ENCODE assay signal across 31 mouse cellular contexts in the genomic region with DNA sequence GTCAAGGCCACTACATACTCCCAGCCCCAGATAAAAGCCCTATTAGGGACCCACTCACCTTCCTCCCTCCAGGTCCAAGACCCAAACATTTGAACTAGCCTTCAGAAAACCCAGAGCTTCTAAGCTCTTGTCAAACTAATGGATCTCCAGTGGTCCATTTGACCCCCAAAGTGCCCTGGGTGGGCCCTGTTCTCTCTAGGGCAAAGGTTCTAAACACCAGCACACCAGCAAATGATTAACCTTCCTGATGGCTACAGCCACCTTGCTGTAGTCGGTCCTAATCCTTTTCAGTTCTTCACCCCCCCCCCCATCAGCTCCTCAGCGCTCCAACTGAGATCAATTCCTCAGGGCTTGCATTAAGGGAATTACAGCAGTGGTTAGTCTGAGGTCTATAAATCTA. TPM values are rescaled to one million over a fixed set of nuclear protein-coding genes. Genes with fewer than 3 reads are reported as not detected.
A peak's percentile ranks its signal among the peaks of the same experiment; 100 is the strongest.
DNase-seq lines count a peak whose midpoint lies in the region; ATAC-seq lines count a peak whose summit lies in the region.
"Had no signal": no experiment of that assay in that cellular context is flagged by ENCODE, and none has a peak within 500 bp of the region (broad histone marks: within the 10 kb centered on the region; RNA-seq: fewer than 3 reads in every experiment).

No protein-coding gene starts in this region.

- no peaks in the 10 kb centered on the region for H3K9me3 ChIP-seq in hindbrain, embryonic 14.5 days (ENCODE audit: control insufficient read depth, low read length)
- no peaks in the 10 kb centered on the region for H3K9me3 ChIP-seq in hindbrain, embryonic 12.5 days (replicated peaks)
- H3K9me3 ChIP-seq in hindbrain, embryonic 16.5 days (ENCODE audit: control insufficient read depth, low read length), result no peaks in the 10 kb centered on the region
- H3K9me3 ChIP-seq: embryonic facial prominence, embryonic 13.5 days; heart, embryonic 13.5 days; limb, embryonic 12.5 days; liver, embryonic 13.5 days; megakaryocyte, embryonic 14.5 days; midbrain, embryonic 12.5 days had no signal

- no peak overlapping the region for H3K4me2 ChIP-seq in hindbrain, embryonic 14.5 days (replicated peaks)
- no peak overlapping the region for H3K4me2 ChIP-seq in hindbrain, embryonic 12.5 days (replicated peaks)
- no peak overlapping the region for H3K4me2 ChIP-seq in hindbrain, embryonic 16.5 days (ENCODE audit: low read length)
- H3K4me2 ChIP-seq: embryonic facial prominence, embryonic 13.5 days; heart, embryonic 13.5 days; limb, embryonic 12.5 days; liver, embryonic 13.5 days; midbrain, embryonic 12.5 days had no signal

- intact Hi-C loops in heart, postnatal 10 days (cut with DNase I), result no loop called here
- intact Hi-C loops in gastrocnemius, postnatal 14 days (cut with DNase I; ENCODE audit: low total_unique reads), result no loop called here

- H3K4me1 ChIP-seq in hindbrain, embryonic 14.5 days (replicated peaks; ENCODE audit: control insufficient read depth, insufficient read depth, low read length), result peaks cover 31% of the 10 kb centered on the region
- peaks cover 33% of the 10 kb centered on the region for H3K4me1 ChIP-seq in hindbrain, embryonic 12.5 days
- peaks cover 35% of the 10 kb centered on the region for H3K4me1 ChIP-seq in hindbrain, embryonic 16.5 days (ENCODE audit: control insufficient read depth, insufficient read depth, low read depth, low read length)
- H3K4me1 ChIP-seq: megakaryocyte, embryonic 14.5 days had no signal

- no peak overlapping the region for H3K9ac ChIP-seq in hindbrain, embryonic 14.5 days
- H3K9ac ChIP-seq in hindbrain, embryonic 12.5 days, result no peak overlapping the region
- H3K9ac ChIP-seq in hindbrain, embryonic 16.5 days (ENCODE audit: low read depth, low read length), result no peak overlapping the region
- H3K9ac ChIP-seq: embryonic facial prominence, embryonic 13.5 days; forebrain, postnatal 0 days; heart, embryonic 13.5 days; limb, embryonic 12.5 days; liver, embryonic 13.5 days; midbrain, embryonic 12.5 days had no signal

- no peak overlapping the region for H3K4me3 ChIP-seq in hindbrain, embryonic 14.5 days (replicated peaks; ENCODE audit: low read length)
- H3K4me3 ChIP-seq in hindbrain, embryonic 12.5 days, result no peak overlapping the region
- no peak overlapping the region for H3K4me3 ChIP-seq in hindbrain, embryonic 16.5 days (ENCODE audit: low read length)
- H3K4me3 ChIP-seq: embryonic facial prominence, embryonic 13.5 days; heart, embryonic 13.5 days; limb, embryonic 12.5 days; liver, embryonic 13.5 days; megakaryocyte, embryonic 14.5 days; midbrain, embryonic 12.5 days had no signal

- no peak for ATAC-seq in hindbrain, embryonic 14.5 days (ENCODE audit: low FRiP score)
- ATAC-seq in hindbrain, embryonic 12.5 days (ENCODE audit: low FRiP score), result no peak
- ATAC-seq in hindbrain, embryonic 16.5 days, result no peak
- ATAC-seq: CD4-positive, CD25-positive, alpha-beta regulatory T cell, adult 4 months; forebrain, postnatal 0 days; intestine, embryonic 16.5 days; lung, postnatal 0 days had no signal

- DNase-seq in hindbrain, embryonic 14.5 days (ENCODE audit: low spot score), result no peak
- DNase-seq in kidney, adult 9 months, result peak; percentile 66
- DNase-seq in kidney, postnatal 10 days, result no peak
- peak; percentile 55 to 67 for DNase-seq in kidney, postnatal 36 days
- no peak for DNase-seq in heart, postnatal 10 days
- no peak for DNase-seq in gastrocnemius, postnatal 14 days
- DNase-seq: adrenal gland, postnatal 36 days; cerebellum, adult 18-20 months; cerebellum, postnatal 10 days; forebrain, postnatal 0 days; heart, postnatal 14 days; liver, embryonic 13.5 days; lung, adult 18-20 months; lung, postnatal 4 days; thymus, adult 2 months; thymus, postnatal 36 days had no signal

- H3K27ac ChIP-seq in hindbrain, embryonic 14.5 days, result peak overlapping the region; percentile 56
- no peak overlapping the region for H3K27ac ChIP-seq in hindbrain, embryonic 12.5 days
- H3K27ac ChIP-seq in hindbrain, embryonic 16.5 days (ENCODE audit: low read depth, low read length), result 0 out of 2 replicates have a peak overlapping the region, but pooled peaks have one; percentile 12
- H3K27ac ChIP-seq: heart, embryonic 13.5 days; limb, embryonic 12.5 days; liver, embryonic 13.5 days had no signal

- WGBS in hindbrain, embryonic 14.5 days, result 29% methylated on average over 2 of the region's 2 CpGs
- WGBS in hindbrain, embryonic 12.5 days, result 44% methylated on average over 2 of the region's 2 CpGs
- WGBS in hindbrain, embryonic 16.5 days, result 12% methylated on average over 2 of the region's 2 CpGs

- H3K27me3 ChIP-seq in hindbrain, embryonic 14.5 days (ENCODE audit: control insufficient read depth, insufficient read depth, low read length), result no peaks in the 10 kb centered on the region
- H3K27me3 ChIP-seq in hindbrain, embryonic 12.5 days, result no peaks in the 10 kb centered on the region
- H3K27me3 ChIP-seq in hindbrain, embryonic 16.5 days (replicated peaks; ENCODE audit: control insufficient read depth, insufficient read depth, low read length), result no peaks in the 10 kb centered on the region
- H3K27me3 ChIP-seq: embryonic facial prominence, embryonic 13.5 days; limb, embryonic 12.5 days; midbrain, embryonic 12.5 days had no signal

- H3K36me3 ChIP-seq in hindbrain, embryonic 14.5 days (replicated peaks; ENCODE audit: control insufficient read depth, insufficient read depth), result peaks cover 31% of the 10 kb centered on the region
- H3K36me3 ChIP-seq in hindbrain, embryonic 12.5 days, result peaks cover 26% of the 10 kb centered on the region
- H3K36me3 ChIP-seq in hindbrain, embryonic 16.5 days (ENCODE audit: control insufficient read depth, insufficient read depth, low read length), result peaks cover 5% of the 10 kb centered on the region
- H3K36me3 ChIP-seq: liver, embryonic 13.5 days had no signal

RNA-seq across cellular contexts. Expression of a gene that starts 9.8 kb away (rescaled TPM):
- 18.6 and 22.8 TPM in 2 replicates for polyA plus RNA-seq in hindbrain, embryonic 14.5 days (2014; fragmentation: Nextera tagmentation; extraction: Ambion mirVana)
- 19.1 and 21.4 TPM in 2 replicates for polyA plus RNA-seq in hindbrain, embryonic 12.5 days (2016; fragmentation: Nextera tagmentation; extraction: Ambion mirVana)
- polyA plus RNA-seq in hindbrain, embryonic 16.5 days (2015; fragmentation: Nextera tagmentation; extraction: Ambion mirVana), result 15.1 and 20.5 TPM in 2 replicates
- total RNA-seq in heart, postnatal 10 days (2021), result 10 to 100 TPM; 33.4 to 41.3 TPM
- 1 to 10 TPM; 4.9 to 6.1 TPM for total RNA-seq in gastrocnemius, postnatal 14 days (2021)
- total RNA-seq: common myeloid progenitor, adult 5-6 weeks; monocyte, adult 5-6 weeks had no signal
- polyA plus RNA-seq: CD4-positive, CD25-positive, alpha-beta regulatory T cell, adult 4 months had no signal

RNA-seq across cellular contexts. Expression of a gene that starts 21.8 kb away (rescaled TPM):
- polyA plus RNA-seq in hindbrain, embryonic 14.5 days (2014; fragmentation: Nextera tagmentation; extraction: Ambion mirVana), result 0.33 and 1.3 TPM in 2 replicates
- polyA plus RNA-seq in hindbrain, embryonic 12.5 days (2016; fragmentation: Nextera tagmentation; extraction: Ambion mirVana), result 0.08 TPM in 1 of 2 replicates, not detected in the other
- polyA plus RNA-seq in hindbrain, embryonic 16.5 days (2015; fragmentation: Nextera tagmentation; extraction: Ambion mirVana), result 0.64 and 0.81 TPM in 2 replicates
- total RNA-seq in heart, postnatal 10 days (2021), result 1 to 10 TPM in 1 of 2 experiments, under 1 TPM in 1; 0.31 to 1.2 TPM
- not detected for total RNA-seq in gastrocnemius, postnatal 14 days (2021)
- total RNA-seq: adrenal gland, postnatal 36 days; common myeloid progenitor, adult 5-6 weeks; gastrocnemius, adult 8-10 months; left cerebral cortex, adult 18-20 months had no signal
- polyA plus RNA-seq: CD4-positive, CD25-positive, alpha-beta regulatory T cell, adult 4 months; forebrain, embryonic 11.5 days; liver, embryonic 13.5 days had no signal

RNA-seq across cellular contexts. Expression of a gene that starts 35.6 kb away (rescaled TPM):
- 1.6 and 2.0 TPM in 2 replicates for polyA plus RNA-seq in hindbrain, embryonic 14.5 days (2014; fragmentation: Nextera tagmentation; extraction: Ambion mirVana)
- 1.7 and 2.5 TPM in 2 replicates for polyA plus RNA-seq in hindbrain, embryonic 12.5 days (2016; fragmentation: Nextera tagmentation; extraction: Ambion mirVana)
- polyA plus RNA-seq in hindbrain, embryonic 16.5 days (2015; fragmentation: Nextera tagmentation; extraction: Ambion mirVana), result 2.8 and 3.0 TPM in 2 replicates
- 10 to 100 TPM; 26.5 to 26.7 TPM for total RNA-seq in heart, postnatal 10 days (2021)
- total RNA-seq in gastrocnemius, postnatal 14 days (2021), result under 1 TPM; 0.09 to 0.25 TPM
- total RNA-seq: common myeloid progenitor, adult 5-6 weeks; monocyte, adult 5-6 weeks had no signal
- polyA plus RNA-seq: CD4-positive, CD25-positive, alpha-beta regulatory T cell, adult 4 months had no signal

RNA-seq across cellular contexts. Expression of a gene that starts 57.4 kb away (rescaled TPM):
- 3.3 and 5.1 TPM in 2 replicates for polyA plus RNA-seq in hindbrain, embryonic 14.5 days (2014; fragmentation: Nextera tagmentation; extraction: Ambion mirVana)
- polyA plus RNA-seq in hindbrain, embryonic 12.5 days (2016; fragmentation: Nextera tagmentation; extraction: Ambion mirVana), result 4.2 and 5.2 TPM in 2 replicates
- polyA plus RNA-seq in hindbrain, embryonic 16.5 days (2015; fragmentation: Nextera tagmentation; extraction: Ambion mirVana), result 3.7 and 5.5 TPM in 2 replicates
- total RNA-seq in heart, postnatal 10 days (2021), result 1 to 10 TPM; 3.9 to 4.9 TPM
- total RNA-seq in gastrocnemius, postnatal 14 days (2021), result under 1 TPM in 1 of 2 experiments, not detected in 1; 0.13 TPM
- total RNA-seq: gastrocnemius, adult 8-10 months; monocyte, adult 5-6 weeks had no signal
- polyA plus RNA-seq: CD4-positive, CD25-positive, alpha-beta regulatory T cell, adult 4 months had no signal

Comparison
In these comparisons a context has a peak if more than half of its experiments do, and no peak if none do; other contexts are left out.
1. DNase-seq: peak in kidney, adult 9 months (single experiment) and kidney, postnatal 36 days (2 of 2); none in hindbrain, embryonic 14.5 days (single experiment), kidney, postnatal 10 days (single experiment), heart, postnatal 10 days (0 of 2) and gastrocnemius, postnatal 14 days (single experiment).